Mouse (Mus musculus) brain, embryonic 14.5 days (tissue): ENCODE measurements around the gene Dgkz.

Experiments used
- CTCF ChIP-seq: fragments of 200-500 bp; IDR thresholded peaks from 2 replicates; pipeline ENCODE4 v1.5.1; 2012; ENCODE audit warnings: inconsistent platforms, mild to moderate bottlenecking, moderate library complexity, borderline replicate concordance; ENCODE audit not compliant: insufficient read depth, insufficient read length; ENCODE audit errors: extremely low read depth
- POLR2A ChIP-seq: fragments of 200-500 bp; IDR thresholded peaks from 2 replicates; pipeline ENCODE4 v1.6.1; 2012; ENCODE audit warnings: mild to moderate bottlenecking, inconsistent platforms, borderline replicate concordance; ENCODE audit not compliant: poor library complexity, insufficient read depth, insufficient read length, severe bottlenecking; ENCODE audit errors: extremely low read depth

- no peak for TF ChIP-seq CTCF
- no peak for TF ChIP-seq POLR2A
These were observed 77.7 kb downstream of the Dgkz start for GRCm38 (mm10) chr2:91897968-91898367.
